Mouse (Mus musculus): Measurements from ENCODE around the gene Sox13. TPM values are rescaled to one million over a fixed set of nuclear protein-coding genes. Genes with fewer than 3 reads are reported as not detected.

Sox13 gene
- polyA plus RNA-seq, 1 experiment from 2014 or later, result 6.0 TPM

DNA sequence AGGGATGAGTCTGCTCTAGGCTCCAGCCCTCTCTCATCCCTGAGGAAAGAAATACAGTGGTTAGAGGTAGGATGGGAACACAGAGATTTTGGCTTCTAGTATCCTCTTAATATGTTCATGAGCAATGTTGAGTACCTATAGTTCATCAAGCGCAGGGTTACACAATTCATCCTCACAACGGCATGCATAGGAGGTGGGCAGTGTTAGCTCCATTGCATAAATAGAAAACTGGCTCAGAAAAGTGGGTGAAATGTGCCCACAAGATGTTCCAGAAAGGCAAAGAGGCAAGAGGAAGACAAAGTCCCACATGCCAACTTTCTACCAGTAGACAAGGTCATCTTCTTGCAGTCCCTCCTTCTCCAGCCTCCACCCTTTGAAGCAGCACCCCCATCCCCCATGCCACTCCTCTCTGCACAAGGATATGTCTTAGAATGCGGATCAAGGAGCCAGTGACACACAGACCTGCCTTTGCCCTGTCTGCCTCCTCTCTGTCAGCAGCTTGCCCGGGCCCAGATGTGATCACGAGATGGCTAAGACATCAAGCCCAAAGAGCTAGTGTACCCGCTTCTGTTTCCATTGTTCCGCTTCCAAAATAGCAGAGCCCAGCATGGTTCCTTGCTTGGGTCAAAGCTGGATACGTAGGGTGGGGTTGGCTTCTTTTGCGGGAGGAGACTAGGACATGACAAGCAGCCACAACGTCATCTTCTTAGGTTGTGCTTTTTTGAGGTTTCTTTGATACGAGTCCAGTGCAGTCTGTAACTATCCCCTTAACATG is 91.3 kb downstream of the Sox13 start:
- Histone ChIP-seq H3K4me1 (ENCODE audit: control insufficient read depth, insufficient read depth, low read length) (no peaks in the 10 kb centered on the region), H3K4me2 (ENCODE audit: low read depth, severe bottlenecking) (no peak overlapping the region), H3K9ac (ENCODE audit: low read length) (no peak overlapping the region), H3K36me3 (ENCODE audit: control insufficient read depth, insufficient read depth, low read length) (no peaks in the 10 kb centered on the region), H3K27ac (replicated peaks; ENCODE audit: low read depth, low read length) (no peak overlapping the region), H3K27me3 (ENCODE audit: control insufficient read depth, insufficient read depth, low read length) (peaks cover 15% of the 10 kb centered on the region), H3K4me3 (ENCODE audit: low read depth, low read length) (no peak overlapping the region), H3K9me3 (ENCODE audit: control insufficient read depth, low read length) (no peaks in the 10 kb centered on the region)
- no peak for DNase-seq (ENCODE audit: low spot score)
- 91% methylated on average over 11 of the region's 11 CpGs for WGBS
- no peak for ATAC-seq (ENCODE audit: insufficient number of reproducible peaks, low FRiP score, low TSS enrichment, low read depth)

Other genes starting within 250 kb of the Sox13 start
- gene Golt1a, start 114.6 kb downstream of the Sox13 start, polyA plus RNA-seq (2014; fragmentation: Nextera tagmentation; extraction: Ambion mirVana), result not detected in 2 replicates
- not detected in 2 replicates for gene Kiss1, start 102.5 kb downstream of the Sox13 start, polyA plus RNA-seq (2014; fragmentation: Nextera tagmentation; extraction: Ambion mirVana)
- not detected in 2 replicates for gene Ren1, start 73.9 kb downstream of the Sox13 start, polyA plus RNA-seq (2014; fragmentation: Nextera tagmentation; extraction: Ambion mirVana)
- 1.0 and 1.3 TPM in 2 replicates for gene Etnk2, start 60.8 kb downstream of the Sox13 start, polyA plus RNA-seq (2014; fragmentation: Nextera tagmentation; extraction: Ambion mirVana)
- gene Snrpe, start 185.9 kb upstream of the Sox13 start, polyA plus RNA-seq (2014; fragmentation: Nextera tagmentation; extraction: Ambion mirVana), result 911 and 951 TPM in 2 replicates
- not detected in 2 replicates for gene Zbed6, start 236.5 kb upstream of the Sox13 start, polyA plus RNA-seq (2014; fragmentation: Nextera tagmentation; extraction: Ambion mirVana)
- 9.3 and 9.8 TPM in 2 replicates for gene Gm38394, start 236.9 kb upstream of the Sox13 start, polyA plus RNA-seq (2014; fragmentation: Nextera tagmentation; extraction: Ambion mirVana)

All from limb, embryonic 11.5 days (tissue).